Mouse (Mus musculus): Measurements from ENCODE around the gene Ntmt1.

- TF ChIP-seq CTCF (IDR thresholded peaks at IDR 0.05; ENCODE audit: low read depth) (no peak), EP300 (IDR thresholded peaks at IDR 0.05; ENCODE audit: low read depth) (no peak)
Observed at GRCm38 (mm10) chr2:30846723-30847122, 39.1 kb downstream of the Ntmt1 start.

All from heart, postnatal 0 days (tissue).